ENCODE assay signal across 28 mouse cellular contexts in the genomic region with DNA sequence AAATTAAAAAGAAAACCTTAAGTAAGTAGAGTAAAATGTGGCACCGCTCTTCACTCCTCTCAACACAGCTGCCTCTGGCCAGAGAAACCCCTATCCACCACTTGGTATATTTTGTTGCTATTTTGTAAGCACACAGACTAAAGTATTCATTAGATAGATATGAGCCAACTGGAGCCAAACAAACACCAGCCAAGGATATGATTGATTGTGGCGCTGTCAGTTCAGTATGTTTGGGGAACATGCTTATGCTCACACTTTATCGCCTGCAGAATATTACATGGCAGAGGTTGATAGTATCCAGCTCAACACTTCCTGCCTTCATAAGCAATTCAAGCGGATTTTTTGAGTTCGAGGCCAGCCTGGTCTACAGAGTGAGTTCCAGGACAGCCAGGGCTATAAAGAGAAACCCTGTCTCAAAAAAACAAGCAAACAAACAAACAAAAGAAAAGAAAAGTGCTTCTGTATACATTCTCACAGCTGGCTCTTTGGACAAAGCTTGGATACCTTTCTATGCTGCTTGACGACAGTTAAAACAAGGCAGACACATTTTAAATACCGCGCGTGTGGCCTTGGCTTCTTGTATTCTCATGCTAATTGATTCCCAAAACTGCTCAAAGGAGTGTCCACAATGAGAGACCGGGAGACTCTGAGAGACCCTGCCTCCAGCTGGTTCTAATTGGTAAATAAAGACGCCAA. TPM values are rescaled to one million over a fixed set of nuclear protein-coding genes. Genes with fewer than 3 reads are reported as not detected.
DNase-seq lines count a peak whose midpoint lies in the region; ATAC-seq and TF ChIP-seq lines count a peak whose summit lies in the region.
"Had no signal": no experiment of that assay in that cellular context is flagged by ENCODE, and none has a peak within 500 bp of the region (broad histone marks: within the 10 kb centered on the region; RNA-seq: fewer than 3 reads in every experiment).

No protein-coding gene starts in this region.

- no peak overlapping the region for H3K9ac ChIP-seq in forebrain, embryonic 14.5 days (ENCODE audit: low read length)
- H3K9ac ChIP-seq in forebrain, embryonic 15.5 days (replicated peaks), result no peak overlapping the region
- H3K9ac ChIP-seq in lung, embryonic 14.5 days, result no peak overlapping the region
- H3K9ac ChIP-seq: embryonic facial prominence, embryonic 12.5 days; forebrain, embryonic 13.5 days; midbrain, embryonic 12.5 days; neural tube, embryonic 15.5 days; stomach, embryonic 15.5 days had no signal

- no peaks in the 10 kb centered on the region for H3K4me1 ChIP-seq in forebrain, embryonic 14.5 days (ENCODE audit: control insufficient read depth, insufficient read depth, low read length)
- H3K4me1 ChIP-seq in forebrain, embryonic 15.5 days, result 0 out of 2 replicates have a peak, but pooled peaks cover 4% of the 10 kb centered on the region
- H3K4me1 ChIP-seq in lung, embryonic 14.5 days (ENCODE audit: insufficient read depth), result no peaks in the 10 kb centered on the region
- H3K4me1 ChIP-seq in limb, embryonic 10.5 days, result no peaks in the 10 kb centered on the region
- H3K4me1 ChIP-seq: embryonic facial prominence, embryonic 12.5 days; forebrain, embryonic 13.5 days; heart, embryonic 10.5 days; neural tube, embryonic 15.5 days; stomach, embryonic 15.5 days had no signal

- no peak overlapping the region for H3K4me3 ChIP-seq in forebrain, embryonic 14.5 days (ENCODE audit: low read depth, low read length)
- no peak overlapping the region for H3K4me3 ChIP-seq in forebrain, embryonic 15.5 days
- H3K4me3 ChIP-seq in lung, embryonic 14.5 days (ENCODE audit: low read depth, low read length), result no peak overlapping the region
- H3K4me3 ChIP-seq in layer of hippocampus, adult 2 months, result no peak overlapping the region
- no peak overlapping the region for H3K4me3 ChIP-seq in limb, embryonic 10.5 days
- H3K4me3 ChIP-seq: embryonic facial prominence, embryonic 12.5 days; forebrain, embryonic 13.5 days; heart, embryonic 10.5 days; left cerebral cortex, adult 2 months; midbrain, embryonic 12.5 days; neural tube, embryonic 15.5 days; stomach, embryonic 15.5 days had no signal

- no peaks in the 10 kb centered on the region for H3K36me3 ChIP-seq in forebrain, embryonic 14.5 days (ENCODE audit: control insufficient read depth, insufficient read depth, low read length)
- no peaks in the 10 kb centered on the region for H3K36me3 ChIP-seq in forebrain, embryonic 15.5 days
- no peaks in the 10 kb centered on the region for H3K36me3 ChIP-seq in lung, embryonic 14.5 days (ENCODE audit: insufficient read depth)
- no peaks in the 10 kb centered on the region for H3K36me3 ChIP-seq in limb, embryonic 10.5 days
- H3K36me3 ChIP-seq: embryonic facial prominence, embryonic 12.5 days; heart, embryonic 10.5 days; midbrain, embryonic 12.5 days; neural tube, embryonic 15.5 days; stomach, embryonic 15.5 days had no signal

- no peaks in the 10 kb centered on the region for H3K27me3 ChIP-seq in forebrain, embryonic 14.5 days (replicated peaks; ENCODE audit: control insufficient read depth, insufficient read depth, low read length)
- H3K27me3 ChIP-seq in forebrain, embryonic 15.5 days, result no peaks in the 10 kb centered on the region
- H3K27me3 ChIP-seq in lung, embryonic 14.5 days (ENCODE audit: insufficient read depth, low read length), result no peaks in the 10 kb centered on the region
- H3K27me3 ChIP-seq in limb, embryonic 10.5 days (ENCODE audit: low read depth, poor library complexity, severe bottlenecking), result no peaks in the 10 kb centered on the region
- H3K27me3 ChIP-seq: CH12.LX; embryonic facial prominence, embryonic 12.5 days; forebrain, embryonic 13.5 days; neural tube, embryonic 15.5 days; stomach, embryonic 15.5 days had no signal

- ATAC-seq in forebrain, embryonic 14.5 days, result no peak
- no peak for ATAC-seq in forebrain, embryonic 15.5 days (replicated peaks)
- 0 out of 2 replicates have a peak, but pooled peaks have one; percentile 14 for ATAC-seq in lung, embryonic 14.5 days (ENCODE audit: insufficient read depth)
- ATAC-seq: activated CD4-positive, CD25-positive, alpha-beta regulatory T cell, adult 4 months; forebrain, embryonic 13.5 days; intestine, postnatal 0 days had no signal

- H3K27ac ChIP-seq in forebrain, embryonic 14.5 days (ENCODE audit: low read depth, low read length), result no peak overlapping the region
- no peak overlapping the region for H3K27ac ChIP-seq in forebrain, embryonic 15.5 days (replicated peaks)
- no peak overlapping the region for H3K27ac ChIP-seq in lung, embryonic 14.5 days (ENCODE audit: low read depth)
- no peak overlapping the region for H3K27ac ChIP-seq in layer of hippocampus, adult 2 months
- H3K27ac ChIP-seq in limb, embryonic 10.5 days, result no peak overlapping the region
- H3K27ac ChIP-seq: embryonic facial prominence, embryonic 12.5 days; forebrain, embryonic 13.5 days; heart, embryonic 10.5 days; left cerebral cortex, adult 2 months; midbrain, embryonic 12.5 days; neural tube, embryonic 15.5 days had no signal

- DNase-seq in forebrain, embryonic 14.5 days (ENCODE audit: low spot score), result peak; percentile 28
- peak; percentile 54 for DNase-seq in lung, embryonic 14.5 days
- DNase-seq in lung, adult 18-20 months, result no peak
- peak; percentile 75 for DNase-seq in NIH3T3 (ENCODE audit: low read depth)
- DNase-seq in mesoderm, embryonic 11.5 days (ENCODE audit: low read depth, low spot score), result peak; percentile 7
- no peak for DNase-seq in layer of hippocampus, adult 2 months (ENCODE audit: low spot score in 2 of 2)
- DNase-seq in limb, embryonic 10.5 days (ENCODE audit: low spot score), result no peak
- DNase-seq: adrenal gland, postnatal 25 days; B cell, adult 2 months; cerebellum, adult 9-10 months; gastrocnemius, postnatal 10 days; heart, postnatal 4 days; kidney, postnatal 25 days; layer of hippocampus, adult 9-11 months; left cerebral cortex, postnatal 4 days; lung, postnatal 10 days; thymus, postnatal 25 days had no signal

- H3K9me3 ChIP-seq in forebrain, embryonic 14.5 days (replicated peaks; ENCODE audit: control insufficient read depth, low read length), result no peaks in the 10 kb centered on the region
- no peaks in the 10 kb centered on the region for H3K9me3 ChIP-seq in forebrain, embryonic 15.5 days
- no peaks in the 10 kb centered on the region for H3K9me3 ChIP-seq in lung, embryonic 14.5 days (ENCODE audit: low read depth, low read length)
- no peaks in the 10 kb centered on the region for H3K9me3 ChIP-seq in limb, embryonic 10.5 days (replicated peaks)
- H3K9me3 ChIP-seq: embryonic facial prominence, embryonic 12.5 days; forebrain, embryonic 13.5 days; heart, embryonic 10.5 days; midbrain, embryonic 12.5 days; neural tube, embryonic 15.5 days; stomach, embryonic 15.5 days had no signal

- H3K4me2 ChIP-seq in forebrain, embryonic 14.5 days (ENCODE audit: low read length), result no peak overlapping the region
- no peak overlapping the region for H3K4me2 ChIP-seq in forebrain, embryonic 15.5 days (replicated peaks)
- H3K4me2 ChIP-seq in lung, embryonic 14.5 days, result no peak overlapping the region
- H3K4me2 ChIP-seq: embryonic facial prominence, embryonic 12.5 days; forebrain, embryonic 13.5 days; midbrain, embryonic 12.5 days; neural tube, embryonic 15.5 days; stomach, embryonic 15.5 days had no signal

- 39% methylated on average over 11 of the region's 11 CpGs for WGBS in forebrain, embryonic 14.5 days
- 36% methylated on average over 11 of the region's 11 CpGs for WGBS in forebrain, embryonic 15.5 days
- 65% methylated on average over 11 of the region's 11 CpGs for WGBS in lung, embryonic 14.5 days
- 64% methylated on average over 11 of the region's 11 CpGs for WGBS in limb, embryonic 10.5 days

- TF ChIP-seq CTCF in lung, embryonic 14.5 days (IDR thresholded peaks at IDR 0.05; ENCODE audit: low read depth), result no peak
- no peak for TF ChIP-seq CTCF in layer of hippocampus, adult 2 months (conservative IDR thresholded peaks at IDR 0.05)

RNA-seq across cellular contexts. Expression of a gene that starts 4.6 kb away (rescaled TPM):
- 128 and 147 TPM in 2 replicates for polyA plus RNA-seq in forebrain, embryonic 14.5 days (2014; fragmentation: Nextera tagmentation; extraction: Ambion mirVana)
- 110 and 114 TPM in 2 replicates for polyA plus RNA-seq in forebrain, embryonic 15.5 days (2015; fragmentation: Nextera tagmentation; extraction: Ambion mirVana)
- 209 and 227 TPM in 2 replicates for polyA plus RNA-seq in lung, embryonic 14.5 days (2014; fragmentation: Nextera tagmentation; extraction: Ambion mirVana)
- 100 to 1,000 TPM; 104 to 107 TPM for total RNA-seq in layer of hippocampus, adult 2 months (2021)
- polyA plus RNA-seq in limb, embryonic 10.5 days (2016; fragmentation: Nextera tagmentation; extraction: Ambion mirVana), result 93.3 and 127 TPM in 2 replicates

RNA-seq across cellular contexts. Expression of a gene that starts 42.2 kb away (rescaled TPM):
- 36.6 and 39.4 TPM in 2 replicates for polyA plus RNA-seq in forebrain, embryonic 14.5 days (2014; fragmentation: Nextera tagmentation; extraction: Ambion mirVana)
- polyA plus RNA-seq in forebrain, embryonic 15.5 days (2015; fragmentation: Nextera tagmentation; extraction: Ambion mirVana), result 36.1 and 39.0 TPM in 2 replicates
- polyA plus RNA-seq in lung, embryonic 14.5 days (2014; fragmentation: Nextera tagmentation; extraction: Ambion mirVana), result 35.2 and 36.1 TPM in 2 replicates
- 10 to 100 TPM; 11.0 to 12.7 TPM for total RNA-seq in layer of hippocampus, adult 2 months (2021)
- 57.7 and 62.1 TPM in 2 replicates for polyA plus RNA-seq in limb, embryonic 10.5 days (2016; fragmentation: Nextera tagmentation; extraction: Ambion mirVana)

Comparison
In these comparisons a context has a peak if more than half of its experiments do, and no peak if none do; other contexts are left out.
1. DNase-seq: peak in forebrain, embryonic 14.5 days (single experiment), lung, embryonic 14.5 days (single experiment), NIH3T3 (single experiment) and mesoderm, embryonic 11.5 days (single experiment); none in lung, adult 18-20 months (0 of 2), layer of hippocampus, adult 2 months (0 of 2) and limb, embryonic 10.5 days (single experiment).